Mouse (Mus musculus): Measurements from ENCODE around the gene Ctsf.

- TF ChIP-seq CTCF (IDR thresholded peaks at IDR 0.05; ENCODE audit: control insufficient read depth, insufficient read depth, low read length) (no peak), POLR2A (IDR thresholded peaks at IDR 0.05; ENCODE audit: borderline replicate concordance, control insufficient read depth, low read depth, low read length) (no peak)
Observed at GRCm38 (mm10) chr19:4828444-4829114, 26.4 kb upstream of the Ctsf start.
